Mouse (Mus musculus) midbrain, postnatal 0 days (tissue): ENCODE results near the gene Tnfsf13. TPM values are rescaled to one million over a fixed set of nuclear protein-coding genes. Genes with fewer than 3 reads are reported as not detected.

Source experiments
- ATAC-seq: fragments of 200-750 bp; cut with Nextera tagmentation; 2 replicates; pipeline ENCODE4 v1.8.0; 2017; ENCODE audit warnings: moderate number of reproducible peaks, mild to moderate bottlenecking, moderate TSS enrichment, moderate library complexity; ENCODE audit not compliant: low FRiP score
- DNase-seq: peaks from one replicate; pipeline ENCODE4 v3.0.0-alpha.2; 2015; ENCODE audit warnings: low spot score
- H3K27ac ChIP-seq: fragments of 300-500 bp; sonication (generic); 2 replicates; pipeline ENCODE4 v1.5.1; 2014; ENCODE audit warnings: low read depth, mild to moderate bottlenecking, low read length, mixed read lengths
- H3K27me3 ChIP-seq: fragments of 300-500 bp; sonication (generic); 2 replicates; pipeline ENCODE4 v1.6.1; 2014; ENCODE audit warnings: low read length, control low read depth, mixed read lengths; ENCODE audit not compliant: insufficient read depth
- H3K36me3 ChIP-seq: fragments of 300-500 bp; sonication (generic); 2 replicates; pipeline ENCODE4 v1.6.1; 2014; ENCODE audit warnings: low read length, control low read depth, mixed read lengths; ENCODE audit not compliant: insufficient read depth
- H3K4me1 ChIP-seq: fragments of 300-500 bp; sonication (generic); 2 replicates; pipeline ENCODE4 v1.6.1; 2014; ENCODE audit warnings: mild to moderate bottlenecking, control low read depth, antibody characterized with exemption, low read length, mixed read lengths; ENCODE audit not compliant: insufficient read depth
- H3K4me2 ChIP-seq: fragments of 300-500 bp; sonication (generic); 2 replicates; pipeline ENCODE4 v1.6.1; 2014; ENCODE audit warnings: low read depth, mild to moderate bottlenecking, low read length, mixed read lengths; ENCODE audit not compliant: poor library complexity, severe bottlenecking
- H3K4me3 ChIP-seq: fragments of 300-500 bp; sonication (generic); 2 replicates; pipeline ENCODE4 v1.5.1; 2014; ENCODE audit warnings: low read depth, mild to moderate bottlenecking, low read length, moderate library complexity
- H3K9ac ChIP-seq: fragments of 300-500 bp; sonication (generic); replicated peaks from 2 replicates; pipeline ENCODE4 v1.6.1; 2014; ENCODE audit warnings: mild to moderate bottlenecking, low read length, moderate library complexity, mixed read lengths; ENCODE audit not compliant: poor library complexity, severe bottlenecking
- H3K9me3 ChIP-seq: fragments of 300-500 bp; sonication (generic); 2 replicates; pipeline ENCODE4 v1.6.1; 2016; ENCODE audit warnings: low read length, control low read depth
- CTCF ChIP-seq: IDR thresholded peaks from 2 replicates; pipeline ENCODE4 v1.5.1; 2016; ENCODE audit warnings: antibody characterized with exemption, mild to moderate bottlenecking
- WGBS: fragments of 180-500 bp; shearing (Covaris S2); extraction: QIAGEN DNeasy Blood & Tissue Kit; methylation state at CpG from one replicate; pipeline ENCODE4 v1.1.7; 2014; 5-methylcytosine and 5-hydroxymethylcytosine counted together
- polyA plus RNA-seq: library from polyadenylated mRNA; unstranded; fragments of >200 nt; fragmentation: Nextera tagmentation; extraction: Ambion mirVana; gene quantifications from 2 replicates; pipeline ENCODE4 v1.2.1, GENCODE M21; 2015
- total RNA-seq: library from RNA; depleted of rRNA; stranded (reverse); fragments of >200 nt; gene quantifications from 2 replicates; pipeline ENCODE4 v1.2.3, GENCODE M21; 2014

The Tnfsf13 gene
- total and polyA plus RNA-seq, 2 experiments from 2014 or later, result 0.27 to 1.1 TPM

- peak within 1 kb of the TSS; percentile 57 for H3K4me3 ChIP-seq
- peak; percentile 95 for ATAC-seq
- peak; percentile 99 for DNase-seq
- peak within 1 kb of the TSS; percentile 88 for H3K27ac ChIP-seq
- WGBS, result under 1% methylated on average over 48 of the region's 48 CpGs
- H3K4me1 ChIP-seq, result 0 out of 2 replicates have a peak, but pooled peaks cover 5% of the 10 kb centered on the region
- peak; percentile 70 for TF ChIP-seq CTCF
- no peaks in the 10 kb centered on the region for H3K9me3 ChIP-seq
- peak within 1 kb of the TSS; percentile 51 for H3K4me2 ChIP-seq
- no peaks in the 10 kb centered on the region for H3K27me3 ChIP-seq
- peaks cover 43% of the 10 kb centered on the region for H3K36me3 ChIP-seq
- peak within 1 kb of the TSS; percentile 66 for H3K9ac ChIP-seq
Observed at GRCm38 (mm10) chr11:69662213-69662966, 23.2 kb downstream of the Tnfsf13 start, which contains the start of gene Mpdu1. Mpdu1 (minus strand) TSS chr11:69662642.

- Histone ChIP-seq H3K4me3 (peak overlapping the region; percentile 57), H3K4me2 (peak overlapping the region; percentile 51), H3K27ac (peak overlapping the region; percentile 49; the same call in 1 of the 2 replicates), H3K36me3 (peaks cover 42% of the 10 kb centered on the region), H3K27me3 (no peaks in the 10 kb centered on the region), H3K9me3 (no peaks in the 10 kb centered on the region), H3K9ac (peak overlapping the region; percentile 66; the same call in 1 of the 2 replicates), H3K4me1 (0 out of 2 replicates have a peak, but pooled peaks cover 5% of the 10 kb centered on the region)
- ATAC-seq (no peak), DNase-seq (no peak)
- peak; percentile 19; the same call in 1 of the 2 replicates for TF ChIP-seq CTCF
- 66% methylated on average over 3 of the region's 3 CpGs for WGBS
Observed at GRCm38 (mm10) chr11:69661221-69661881, 24.2 kb downstream of the Tnfsf13 start.

- Histone ChIP-seq H3K4me3 (no peak overlapping the region), H3K27ac (no peak overlapping the region), H3K9ac (no peak overlapping the region), H3K9me3 (no peaks in the 10 kb centered on the region), H3K36me3 (peaks cover 26% of the 10 kb centered on the region), H3K27me3 (no peaks in the 10 kb centered on the region), H3K4me1 (0 out of 2 replicates have a peak, but pooled peaks cover 10% of the 10 kb centered on the region), H3K4me2 (no peak overlapping the region)
- ATAC-seq (no peak), DNase-seq (no peak)
- TF ChIP-seq CTCF, result no peak
- WGBS, result 89% methylated on average over 15 of the region's 15 CpGs
Observed at GRCm38 (mm10) chr11:69657462-69657881, 28.1 kb downstream of the Tnfsf13 start.

- Histone ChIP-seq H3K27ac (no peak overlapping the region), H3K9ac (no peak overlapping the region), H3K27me3 (no peaks in the 10 kb centered on the region), H3K4me2 (no peak overlapping the region), H3K9me3 (no peaks in the 10 kb centered on the region), H3K36me3 (peaks cover 32% of the 10 kb centered on the region), H3K4me3 (no peak overlapping the region), H3K4me1 (0 out of 2 replicates have a peak, but pooled peaks cover 10% of the 10 kb centered on the region)
- 81% methylated on average over 10 of the region's 10 CpGs for WGBS
- ATAC-seq, result no peak
- peak; percentile 76 for DNase-seq
- peak; percentile 89 for TF ChIP-seq CTCF
Observed at GRCm38 (mm10) chr11:69656617-69657461, 28.7 kb downstream of the Tnfsf13 start.

GRCm38 (mm10) chr11:69656065-69656455, 29.5 kb downstream of the Tnfsf13 start:
- Histone ChIP-seq H3K9ac (no peak overlapping the region), H3K36me3 (peaks cover 38% of the 10 kb centered on the region), H3K4me3 (no peak overlapping the region), H3K9me3 (no peaks in the 10 kb centered on the region), H3K4me1 (0 out of 2 replicates have a peak, but pooled peaks cover 4% of the 10 kb centered on the region), H3K27ac (no peak overlapping the region), H3K4me2 (no peak overlapping the region), H3K27me3 (no peaks in the 10 kb centered on the region)
- 88% methylated on average over 5 of the region's 5 CpGs for WGBS
- no peak for ATAC-seq
- no peak for DNase-seq
- TF ChIP-seq CTCF, result no peak
